Mouse (Mus musculus): Measurements from ENCODE around the gene Frem2. TPM values are rescaled to one million over a fixed set of nuclear protein-coding genes. Genes with fewer than 3 reads are reported as not detected.
A peak's percentile ranks its signal among the peaks of the same experiment; 100 is the strongest.

Gene Frem2
- polyA plus RNA-seq, 1 experiment: 0.81 TPM

- Histone ChIP-seq H3K36me3 (ENCODE audit: control insufficient read depth, insufficient read depth, low read length) (no peaks in the 10 kb centered on the region), H3K4me3 (ENCODE audit: control insufficient read depth, insufficient read depth, low read length) (no peak overlapping the region), H3K4me1 (replicated peaks; ENCODE audit: control insufficient read depth, insufficient read depth, low read length) (no peaks in the 10 kb centered on the region), H3K27ac (ENCODE audit: control insufficient read depth, insufficient read depth, low read length) (no peak overlapping the region), H3K27me3 (ENCODE audit: control insufficient read depth, insufficient read depth, low read length) (no peaks in the 10 kb centered on the region)
- 71% methylated on average over 7 of the region's 7 CpGs for WGBS
- no peak for DNase-seq
- TF ChIP-seq POLR2A (IDR thresholded peaks at IDR 0.05; ENCODE audit: control insufficient read depth, extremely low read depth, insufficient read depth, low read length, poor library complexity) (no peak), CTCF (IDR thresholded peaks at IDR 0.05; ENCODE audit: borderline replicate concordance, control insufficient read depth, extremely low read depth, insufficient read depth, low read length, poor library complexity) (no peak)
These were observed 57.8 kb downstream of the Frem2 start for GRCm38 (mm10) chr3:53599315-53599714.

GRCm38 (mm10) chr3:53598153-53598800, 58.9 kb downstream of the Frem2 start:
- TF ChIP-seq CTCF (IDR thresholded peaks at IDR 0.05; ENCODE audit: borderline replicate concordance, control insufficient read depth, extremely low read depth, insufficient read depth, low read length, poor library complexity) (no peak), POLR2A (IDR thresholded peaks at IDR 0.05; ENCODE audit: control insufficient read depth, extremely low read depth, insufficient read depth, low read length, poor library complexity) (no peak)
- no peak for DNase-seq
- Histone ChIP-seq H3K27ac (ENCODE audit: control insufficient read depth, insufficient read depth, low read length) (no peak overlapping the region), H3K36me3 (ENCODE audit: control insufficient read depth, insufficient read depth, low read length) (no peaks in the 10 kb centered on the region), H3K4me1 (replicated peaks; ENCODE audit: control insufficient read depth, insufficient read depth, low read length) (no peaks in the 10 kb centered on the region), H3K4me3 (ENCODE audit: control insufficient read depth, insufficient read depth, low read length) (no peak overlapping the region), H3K27me3 (ENCODE audit: control insufficient read depth, insufficient read depth, low read length) (no peaks in the 10 kb centered on the region)
- 51% methylated on average over 9 of the region's 9 CpGs for WGBS

- DNase-seq: no peak
- no peaks in the 10 kb centered on the region for H3K4me1 ChIP-seq (replicated peaks; ENCODE audit: control insufficient read depth, insufficient read depth, low read length)
- H3K4me3 ChIP-seq (ENCODE audit: control insufficient read depth, insufficient read depth, low read length): no peak overlapping the region
- no peak for TF ChIP-seq POLR2A (IDR thresholded peaks at IDR 0.05; ENCODE audit: control insufficient read depth, extremely low read depth, insufficient read depth, low read length, poor library complexity)
- no peak for TF ChIP-seq CTCF (IDR thresholded peaks at IDR 0.05; ENCODE audit: borderline replicate concordance, control insufficient read depth, extremely low read depth, insufficient read depth, low read length, poor library complexity)
- H3K27me3 ChIP-seq (ENCODE audit: control insufficient read depth, insufficient read depth, low read length): no peaks in the 10 kb centered on the region
- no peaks in the 10 kb centered on the region for H3K36me3 ChIP-seq (ENCODE audit: control insufficient read depth, insufficient read depth, low read length)
- 88% methylated on average over 4 of the region's 4 CpGs for WGBS
- H3K27ac ChIP-seq (ENCODE audit: control insufficient read depth, insufficient read depth, low read length): no peak overlapping the region
These were observed 62.7 kb downstream of the Frem2 start for GRCm38 (mm10) chr3:53594471-53594870.

GRCm38 (mm10) chr3:53593718-53594117, 63.4 kb downstream of the Frem2 start:
- Histone ChIP-seq H3K27ac (ENCODE audit: control insufficient read depth, insufficient read depth, low read length) (no peak overlapping the region), H3K36me3 (ENCODE audit: control insufficient read depth, insufficient read depth, low read length) (no peaks in the 10 kb centered on the region), H3K27me3 (ENCODE audit: control insufficient read depth, insufficient read depth, low read length) (no peaks in the 10 kb centered on the region), H3K4me3 (ENCODE audit: control insufficient read depth, insufficient read depth, low read length) (no peak overlapping the region), H3K4me1 (replicated peaks; ENCODE audit: control insufficient read depth, insufficient read depth, low read length) (no peaks in the 10 kb centered on the region)
- TF ChIP-seq CTCF (IDR thresholded peaks at IDR 0.05; ENCODE audit: borderline replicate concordance, control insufficient read depth, extremely low read depth, insufficient read depth, low read length, poor library complexity) (no peak), POLR2A (IDR thresholded peaks at IDR 0.05; ENCODE audit: control insufficient read depth, extremely low read depth, insufficient read depth, low read length, poor library complexity) (no peak)
- DNase-seq: no peak
- WGBS: 64% methylated on average over 3 of the region's 3 CpGs

- Histone ChIP-seq H3K27me3 (ENCODE audit: control insufficient read depth, insufficient read depth, low read length) (no peaks in the 10 kb centered on the region), H3K27ac (ENCODE audit: control insufficient read depth, insufficient read depth, low read length) (no peak overlapping the region), H3K36me3 (ENCODE audit: control insufficient read depth, insufficient read depth, low read length) (no peaks in the 10 kb centered on the region), H3K4me1 (replicated peaks; ENCODE audit: control insufficient read depth, insufficient read depth, low read length) (no peaks in the 10 kb centered on the region), H3K4me3 (ENCODE audit: control insufficient read depth, insufficient read depth, low read length) (no peak overlapping the region)
- TF ChIP-seq POLR2A (IDR thresholded peaks at IDR 0.05; ENCODE audit: control insufficient read depth, extremely low read depth, insufficient read depth, low read length, poor library complexity) (no peak), CTCF (IDR thresholded peaks at IDR 0.05; ENCODE audit: borderline replicate concordance, control insufficient read depth, extremely low read depth, insufficient read depth, low read length, poor library complexity) (no peak)
- 96% methylated on average over 7 of the region's 7 CpGs for WGBS
- no peak for DNase-seq
These were observed 65.1 kb downstream of the Frem2 start for GRCm38 (mm10) chr3:53592036-53592435.

GRCm38 (mm10) chr3:53590139-53590621, 67.0 kb downstream of the Frem2 start:
- H3K27ac ChIP-seq (ENCODE audit: control insufficient read depth, insufficient read depth, low read length): no peak overlapping the region

More at GRCm38 (mm10) chr3:53590139-53590621, 67.0 kb downstream of the Frem2 start:
- H3K4me3 ChIP-seq (ENCODE audit: control insufficient read depth, insufficient read depth, low read length): no peak overlapping the region
- H3K36me3 ChIP-seq (ENCODE audit: control insufficient read depth, insufficient read depth, low read length): no peaks in the 10 kb centered on the region
- WGBS: 0% methylated on average over 2 of the region's 2 CpGs
- peak; percentile 15 for DNase-seq
- no peaks in the 10 kb centered on the region for H3K4me1 ChIP-seq (replicated peaks; ENCODE audit: control insufficient read depth, insufficient read depth, low read length)
- no peaks in the 10 kb centered on the region for H3K27me3 ChIP-seq (ENCODE audit: control insufficient read depth, insufficient read depth, low read length)
- TF ChIP-seq CTCF (IDR thresholded peaks at IDR 0.05; ENCODE audit: borderline replicate concordance, control insufficient read depth, extremely low read depth, insufficient read depth, low read length, poor library complexity) (no peak), POLR2A (IDR thresholded peaks at IDR 0.05; ENCODE audit: control insufficient read depth, extremely low read depth, insufficient read depth, low read length, poor library complexity) (no peak)
